Mouse (Mus musculus) olfactory bulb, adult 2 months (tissue): Measurements from ENCODE around the gene Med24. TPM values are rescaled to one million over a fixed set of nuclear protein-coding genes. Genes with fewer than 3 reads are reported as not detected.

Source experiments
- H3K27ac ChIP-seq: fragments of 200-500 bp; 2 replicates; pipeline ENCODE4 v1.5.1; 2012; ENCODE audit warnings: low read depth, low read length; ENCODE audit not compliant: insufficient read depth
- H3K4me1 ChIP-seq: fragments of 200-500 bp; 2 replicates; pipeline ENCODE4 v1.6.1; 2012; ENCODE audit warnings: low read length; ENCODE audit not compliant: control insufficient read depth, insufficient read depth
- H3K4me3 ChIP-seq: fragments of 200-500 bp; 2 replicates; pipeline ENCODE4 v1.5.1; 2012; ENCODE audit warnings: mild to moderate bottlenecking, low read depth, low read length, moderate library complexity; ENCODE audit not compliant: insufficient read depth
- CTCF ChIP-seq: fragments of 200-500 bp; IDR thresholded peaks from 2 replicates; pipeline ENCODE4 v1.5.1; 2012; ENCODE audit warnings: low read depth, mild to moderate bottlenecking, low read length, moderate library complexity; ENCODE audit not compliant: insufficient read depth
- POLR2A ChIP-seq: fragments of 200-500 bp; IDR thresholded peaks from 2 replicates; pipeline ENCODE4 v1.6.1; 2012; ENCODE audit warnings: mild to moderate bottlenecking, low read depth, low read length, moderate library complexity; ENCODE audit not compliant: insufficient read depth
- WGBS: fragments of 180-500 bp; shearing (Covaris S2); methylation state at CpG from one replicate; pipeline ENCODE4 v1.1.7; 2018; 5-methylcytosine and 5-hydroxymethylcytosine counted together
- polyA plus RNA-seq: library from polyadenylated mRNA; stranded (reverse); fragments of >200 nt; gene quantifications from 2 replicates; pipeline ENCODE4 v1.2.4, GENCODE M21; 2012; ENCODE audit warnings: low replicate concordance; ENCODE audit not compliant: missing spikeins, insufficient read depth, insufficient read length

Med24 gene
- polyA plus RNA-seq, 1 experiment, result not detected

DNA sequence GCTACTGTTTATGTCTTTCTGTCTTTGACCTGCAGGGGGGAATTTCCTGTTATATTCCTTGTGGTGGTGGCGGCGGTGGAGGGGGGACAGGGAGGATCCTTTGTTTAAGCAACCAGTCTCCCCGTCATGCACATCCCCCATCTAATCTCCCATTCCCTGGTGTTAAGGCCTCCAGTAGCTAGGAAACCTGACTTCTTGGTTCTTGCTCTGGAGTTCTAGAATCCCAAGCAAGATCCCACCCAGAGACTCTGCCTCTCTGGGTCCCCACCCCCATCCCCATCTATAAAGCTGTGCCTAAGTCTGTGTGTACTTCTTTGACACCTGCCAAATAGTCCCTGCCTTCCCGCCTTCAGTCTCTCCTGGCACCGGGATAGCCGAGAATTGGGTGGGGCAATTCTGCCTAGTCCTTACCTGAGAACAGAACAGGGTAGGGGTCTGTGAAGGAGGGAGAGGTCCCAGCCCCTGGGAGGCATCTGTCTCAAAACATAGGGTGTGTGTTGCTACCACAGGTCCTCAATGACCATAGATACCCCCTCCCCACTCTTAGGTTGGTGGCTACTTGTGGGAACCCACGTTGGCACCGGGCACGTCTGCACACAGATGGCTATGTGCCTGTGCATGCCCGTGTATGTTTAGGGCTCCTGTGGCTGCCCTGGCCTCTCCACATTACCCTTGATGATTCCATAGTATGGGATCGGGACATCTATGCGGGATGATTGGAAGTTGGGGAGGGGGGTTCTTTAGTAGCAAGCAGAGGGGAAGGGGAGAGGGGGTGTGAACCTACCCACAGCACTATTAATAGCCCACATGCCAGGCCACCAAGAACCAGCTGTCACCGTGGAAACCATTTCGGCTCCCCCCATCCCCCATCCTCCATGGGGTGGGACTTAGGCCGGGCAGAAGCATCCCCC, 19.5 kb upstream of the Med24 start:
- Histone ChIP-seq H3K27ac (peak overlapping the region; percentile 99), H3K4me3 (peak overlapping the region; percentile 36), H3K4me1 (peaks cover 80% of the 10 kb centered on the region)
- 4% methylated on average over 15 of the region's 15 CpGs for WGBS
- TF ChIP-seq POLR2A, result no peak

DNA sequence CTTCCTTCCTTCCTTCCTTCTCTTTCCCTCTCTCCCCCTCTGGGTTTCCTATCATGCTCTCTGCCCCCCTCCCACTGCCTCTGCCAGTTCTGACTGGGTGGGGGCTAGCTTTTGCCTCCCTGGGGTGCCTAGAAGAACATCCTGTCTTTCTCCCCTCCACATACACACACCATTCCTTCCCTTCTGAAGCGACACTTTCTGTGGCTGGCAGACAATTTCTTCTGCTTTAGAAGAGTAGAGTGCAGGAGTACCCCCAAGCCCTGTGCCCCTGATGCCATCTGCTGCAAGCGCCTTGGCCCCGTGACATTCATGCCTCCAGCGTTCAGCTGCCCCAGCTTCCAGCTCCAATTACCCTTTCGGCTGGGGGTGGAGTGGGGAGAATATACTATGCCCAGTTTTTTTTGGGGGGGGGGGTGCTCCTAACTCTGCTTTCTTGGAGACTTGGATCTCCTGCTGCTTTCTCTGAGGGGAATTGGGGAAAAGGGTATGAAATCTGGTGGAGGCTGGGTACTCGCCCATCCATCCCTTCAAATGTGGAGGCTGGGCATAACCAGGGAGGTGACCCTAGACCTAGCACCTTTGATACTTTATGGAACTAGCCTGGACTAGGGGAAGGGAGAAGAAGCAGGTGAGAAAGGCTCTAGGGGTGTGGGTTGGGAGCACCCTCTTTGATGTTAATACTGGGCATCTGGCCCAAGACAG, 18.7 kb upstream of the Med24 start:
- H3K27ac ChIP-seq, result peak overlapping the region; percentile 99
- H3K4me1 ChIP-seq, result peaks cover 75% of the 10 kb centered on the region
- 4% methylated on average over 6 of the region's 6 CpGs for WGBS
- TF ChIP-seq POLR2A, result no peak
- TF ChIP-seq CTCF, result no peak
- peak overlapping the region; percentile 36 for H3K4me3 ChIP-seq

DNA sequence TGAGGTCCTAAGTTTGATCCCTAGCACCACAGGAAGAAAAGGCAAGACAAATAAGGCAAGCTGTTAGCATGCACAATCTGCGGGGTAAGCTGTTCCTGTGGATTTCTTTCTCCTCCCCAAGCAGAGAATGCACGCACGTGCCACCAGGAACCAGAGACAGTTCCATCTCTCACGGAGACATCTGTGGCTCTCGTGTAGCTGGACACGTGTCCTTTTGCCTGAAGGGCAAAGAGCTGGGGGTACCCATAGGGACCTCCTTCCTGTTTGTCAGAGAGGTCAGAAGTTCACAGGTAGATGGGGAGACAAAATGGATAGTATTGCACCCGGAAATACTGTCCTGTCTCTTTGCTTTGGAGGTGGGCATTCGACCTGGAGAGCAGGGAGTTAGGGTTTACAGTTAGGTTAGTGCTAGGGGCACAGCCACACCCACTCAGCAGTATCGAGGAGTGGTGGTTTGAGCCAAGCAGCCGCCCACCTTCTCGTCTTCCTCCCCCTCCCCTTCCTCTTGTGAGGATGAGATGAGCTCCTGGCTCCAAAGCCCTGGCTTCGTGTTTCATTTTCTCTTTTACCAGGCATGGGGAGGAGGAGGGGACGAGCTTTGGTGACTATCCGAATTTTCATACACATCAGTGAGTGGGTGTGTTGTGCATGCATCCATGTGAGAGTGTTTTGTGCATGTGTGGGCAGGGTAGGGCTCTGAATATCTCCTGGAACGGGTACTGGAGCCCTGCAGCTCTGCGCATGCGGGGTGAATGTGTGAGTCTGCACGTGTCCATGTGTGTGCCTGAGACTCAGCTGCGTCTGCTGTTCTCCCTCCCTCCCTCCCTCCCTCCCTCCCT, 17.8 kb upstream of the Med24 start:
- WGBS, result 3% methylated on average over 19 of the region's 19 CpGs
- H3K27ac ChIP-seq, result peak overlapping the region; percentile 76
- H3K4me1 ChIP-seq, result peaks cover 73% of the 10 kb centered on the region
- peak overlapping the region; percentile 19 for H3K4me3 ChIP-seq
- TF ChIP-seq CTCF (no peak), POLR2A (peak; percentile 38; the same call in 1 of the 2 replicates)

- no peak for TF ChIP-seq CTCF
- TF ChIP-seq POLR2A, result no peak
- H3K4me3 ChIP-seq, result no peak overlapping the region
- H3K27ac ChIP-seq, result peak overlapping the region; percentile 76
- WGBS, result 29% methylated on average over 12 of the region's 12 CpGs
- peaks cover 66% of the 10 kb centered on the region for H3K4me1 ChIP-seq
Observed at GRCm38 (mm10) chr11:98745932-98746853, 17.0 kb upstream of the Med24 start.

DNA sequence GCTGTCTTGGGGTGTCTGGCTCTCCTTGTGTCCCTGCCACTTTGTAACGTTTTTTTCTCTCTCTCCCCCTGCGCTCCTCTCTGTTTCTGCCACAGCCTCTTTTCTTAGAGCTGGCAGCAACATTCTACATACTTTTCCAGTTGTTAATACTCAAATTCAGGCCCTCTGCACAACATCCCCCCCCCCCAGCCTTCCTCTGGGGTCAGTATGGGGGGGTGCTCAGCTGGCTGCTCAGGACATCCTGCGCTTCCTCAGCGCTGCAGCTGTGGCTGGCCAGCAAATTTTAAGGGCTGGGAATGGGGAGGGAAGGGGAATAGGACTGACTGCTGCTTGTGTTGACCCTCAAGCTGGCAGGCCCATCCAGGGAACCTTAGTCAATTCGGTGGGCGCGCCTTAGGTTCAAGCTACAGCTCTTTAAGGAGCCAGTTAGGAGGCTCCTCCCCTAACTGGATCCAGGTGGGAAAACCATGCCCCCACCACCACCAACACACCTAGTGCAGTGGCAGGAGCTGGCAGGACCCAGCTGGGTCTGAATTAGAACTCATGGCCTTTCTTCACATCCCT, 15.3 kb upstream of the Med24 start:
- H3K4me3 ChIP-seq, result peak overlapping the region; percentile 48; the same call in 1 of the 2 replicates
- TF ChIP-seq CTCF (no peak), POLR2A (no peak)
- WGBS, result 17% methylated on average over 7 of the region's 7 CpGs
- peak overlapping the region; percentile 71 for H3K27ac ChIP-seq
- peaks cover 59% of the 10 kb centered on the region for H3K4me1 ChIP-seq

DNA sequence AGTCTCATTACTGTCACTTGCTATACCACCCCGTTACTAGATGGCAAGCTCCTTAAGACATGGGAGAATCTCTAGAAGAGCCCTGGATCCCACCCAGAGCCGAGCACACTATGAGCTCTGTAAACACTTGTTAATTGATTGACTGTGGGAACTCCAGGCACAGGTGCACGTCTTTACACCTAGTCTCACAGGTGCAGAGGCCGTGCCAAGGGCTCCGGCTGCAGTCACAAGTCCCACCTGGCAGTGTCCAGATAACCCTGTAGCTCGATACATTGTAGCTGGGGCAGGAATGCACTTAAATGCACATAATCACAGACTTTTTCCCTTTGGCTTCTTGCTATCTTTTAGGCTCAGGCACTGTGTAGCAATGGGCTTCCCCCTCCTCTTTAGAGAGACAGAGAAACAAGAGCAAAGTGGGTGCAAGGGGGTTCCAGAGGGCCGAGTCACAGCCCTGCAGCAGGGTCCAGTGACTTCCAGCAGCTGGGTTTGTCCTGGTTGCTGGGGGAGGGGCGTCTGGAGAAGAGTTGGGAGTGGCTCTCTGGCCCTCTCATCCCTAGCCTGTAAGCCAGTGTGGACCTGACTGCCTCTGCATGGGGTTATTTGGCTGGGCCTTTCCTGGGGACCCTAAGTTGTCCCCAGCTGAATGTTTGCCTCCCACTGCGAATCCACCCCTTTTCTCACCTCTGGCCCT, 14.6 kb upstream of the Med24 start:
- peak overlapping the region; percentile 71 for H3K27ac ChIP-seq
- peaks cover 58% of the 10 kb centered on the region for H3K4me1 ChIP-seq
- 3% methylated on average over 9 of the region's 9 CpGs for WGBS
- H3K4me3 ChIP-seq, result peak overlapping the region; percentile 48
- TF ChIP-seq CTCF (no peak), POLR2A (no peak)
